Mouse (Mus musculus) left cerebral cortex, adult 2 months (tissue): ENCODE data around the gene Glrp1. TPM values are rescaled to one million over a fixed set of nuclear protein-coding genes. Genes with fewer than 3 reads are reported as not detected.

Experiments
- DNase-seq, 2 experiments: peaks; one replicate each; pipeline ENCODE4 v3.0.0; 2021 to 2022; ENCODE audit warnings: low spot score in 2 of 2, mixed read lengths in 1 of 2; ENCODE audit errors: extremely low spot score in 1 of 2
- H3K27ac ChIP-seq: fragments of 200-600 bp; 2 replicates; pipeline ENCODE4 v1.8.1; 2022
- H3K4me3 ChIP-seq: fragments of 200-600 bp; 2 replicates; pipeline ENCODE4 v1.8.1; 2022
- CTCF ChIP-seq: fragments of 200-600 bp; IDR thresholded peaks from 2 replicates; pipeline ENCODE4 v1.8.1; 2022; ENCODE audit warnings: antibody characterized with exemption, mild to moderate bottlenecking, moderate library complexity
- intact Hi-C: fragments of 180-260 bp; cut with DNase I; formaldehyde crosslinking; loops from one replicate; pipeline ENCODE4 v1.15.1; 2025
- total RNA-seq, 2 experiments: library from RNA; stranded (reverse); gene quantifications; 2 replicates each; pipeline ENCODE4 v1.2.3; 2021

The Glrp1 gene
- total RNA-seq, 2 experiments from 2014 or later = not detected

DNA sequence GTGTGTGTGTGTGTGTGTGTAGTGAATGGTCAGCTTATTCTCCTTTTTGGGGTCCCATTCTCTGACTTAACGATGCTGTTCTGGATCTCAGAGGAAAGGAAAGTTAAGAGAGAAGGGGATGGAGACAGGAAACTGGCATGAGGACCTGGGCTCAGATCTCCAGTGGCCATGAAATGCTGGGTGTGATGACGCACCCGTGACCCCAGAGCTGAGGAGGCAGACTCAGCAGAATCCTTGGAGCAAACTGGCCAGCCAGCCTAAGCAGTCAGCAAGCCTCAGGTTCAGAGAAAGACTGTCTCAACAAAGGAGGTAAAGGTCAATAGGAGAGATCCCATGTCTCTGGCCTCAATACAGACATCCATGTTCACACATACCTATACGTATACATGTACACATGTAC lies 40.1 kb downstream of the Glrp1 start:
- H3K27ac ChIP-seq = no peak overlapping the region
- intact Hi-C loops = no loop called here
- H3K4me3 ChIP-seq = no peak overlapping the region
- no peak for TF ChIP-seq CTCF
- DNase-seq = no peak

- TF ChIP-seq CTCF = no peak
- H3K27ac ChIP-seq = no peak overlapping the region
- no peak overlapping the region for H3K4me3 ChIP-seq
- intact Hi-C loops = no loop called here
- DNase-seq = no peak
Measured at GRCm38 (mm10) chr1:88468335-88468734, 41.5 kb downstream of the Glrp1 start.

GRCm38 (mm10) chr1:88467866-88468265 lies 42.0 kb downstream of the Glrp1 start:
- no peak for DNase-seq
- no peak overlapping the region for H3K27ac ChIP-seq
- TF ChIP-seq CTCF = no peak
- H3K4me3 ChIP-seq = no peak overlapping the region
- intact Hi-C loops = no loop called here

GRCm38 (mm10) chr1:88466325-88467064 lies 43.4 kb downstream of the Glrp1 start:
- DNase-seq = no peak
- Histone ChIP-seq H3K4me3 (no peak overlapping the region), H3K27ac (no peak overlapping the region)
- intact Hi-C loops = no loop called here
- TF ChIP-seq CTCF = no peak

GRCm38 (mm10) chr1:88465722-88466121 lies 44.1 kb downstream of the Glrp1 start:
- TF ChIP-seq CTCF = peak; percentile 55
- H3K4me3 ChIP-seq = no peak overlapping the region
- no peak for DNase-seq
- intact Hi-C loops = loop anchor here (2.0 kb wide), 1 partner anchor 239 kb away; no protein-coding TSS in a partner anchor
- H3K27ac ChIP-seq = no peak overlapping the region

- TF ChIP-seq CTCF = no peak
- no peak overlapping the region for H3K27ac ChIP-seq
- no peak for DNase-seq
- intact Hi-C loops = loop anchor here (2.0 kb wide), 1 partner anchor 240 kb away; no protein-coding TSS in a partner anchor
- no peak overlapping the region for H3K4me3 ChIP-seq
Measured at GRCm38 (mm10) chr1:88464109-88464905, 45.6 kb downstream of the Glrp1 start.

- intact Hi-C loops = no loop called here
- H3K27ac ChIP-seq = no peak overlapping the region
Measured at GRCm38 (mm10) chr1:88463241-88463640, 46.6 kb downstream of the Glrp1 start.

DNA sequence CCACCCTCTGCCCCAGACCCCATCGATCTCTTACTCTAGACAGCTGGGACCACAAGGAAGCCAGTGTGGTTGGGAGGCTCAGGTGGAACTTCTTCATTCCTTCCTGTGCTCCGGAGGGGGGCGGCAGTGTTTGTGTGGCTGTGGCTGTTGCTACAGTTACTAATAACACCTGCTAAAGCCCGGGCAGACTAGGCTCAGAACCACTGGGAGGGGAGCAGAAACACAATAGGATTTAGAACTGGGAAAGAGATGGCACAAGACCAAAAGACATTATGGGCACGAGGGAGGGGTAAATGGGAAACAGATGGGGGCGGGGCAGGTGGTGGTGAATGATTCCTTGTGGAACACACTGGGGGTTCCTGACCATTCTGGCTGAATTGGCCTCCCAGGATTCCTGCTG lies 47.4 kb downstream of the Glrp1 start:
- H3K27ac ChIP-seq = no peak overlapping the region
- TF ChIP-seq CTCF = no peak
- intact Hi-C loops = no loop called here

More at GRCm38 (mm10) chr1:88463241-88463640, 46.6 kb downstream of the Glrp1 start:
- TF ChIP-seq CTCF = no peak
- no peak for DNase-seq
- no peak overlapping the region for H3K4me3 ChIP-seq

DNA sequence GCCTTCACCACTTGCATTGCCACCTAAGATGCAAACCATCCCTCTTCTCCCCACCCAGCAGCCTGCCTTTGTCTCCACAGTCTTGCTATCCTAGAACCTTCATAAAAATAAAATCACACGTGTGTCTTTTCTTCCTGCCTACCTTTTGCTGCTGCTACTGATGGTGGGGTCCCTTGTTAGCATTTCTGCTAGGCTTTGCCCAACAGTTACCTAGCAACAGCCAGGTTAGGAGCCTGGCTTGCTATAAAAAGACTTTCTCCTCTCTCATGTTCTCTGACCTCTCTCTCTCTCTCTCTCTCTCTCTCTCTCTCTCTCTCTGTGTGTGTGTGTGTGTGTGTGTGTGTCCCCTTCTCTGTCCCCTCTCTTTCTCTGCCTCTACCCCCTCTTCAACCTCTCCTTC lies 48.8 kb downstream of the Glrp1 start:
- DNase-seq = no peak
- TF ChIP-seq CTCF = no peak
- intact Hi-C loops = no loop called here
- Histone ChIP-seq H3K27ac (no peak overlapping the region), H3K4me3 (no peak overlapping the region)

More for the DNA sequence above, 47.4 kb downstream of the Glrp1 start:
- DNase-seq = no peak
- H3K4me3 ChIP-seq = no peak overlapping the region

- H3K27ac ChIP-seq = no peak overlapping the region
- intact Hi-C loops = loop anchor here (5.0 kb wide), 1 partner anchor 103 kb away; no protein-coding TSS in a partner anchor
- H3K4me3 ChIP-seq = no peak overlapping the region
- DNase-seq = no peak
- TF ChIP-seq CTCF = no peak
Measured at GRCm38 (mm10) chr1:88459655-88460054, 50.2 kb downstream of the Glrp1 start.

DNA sequence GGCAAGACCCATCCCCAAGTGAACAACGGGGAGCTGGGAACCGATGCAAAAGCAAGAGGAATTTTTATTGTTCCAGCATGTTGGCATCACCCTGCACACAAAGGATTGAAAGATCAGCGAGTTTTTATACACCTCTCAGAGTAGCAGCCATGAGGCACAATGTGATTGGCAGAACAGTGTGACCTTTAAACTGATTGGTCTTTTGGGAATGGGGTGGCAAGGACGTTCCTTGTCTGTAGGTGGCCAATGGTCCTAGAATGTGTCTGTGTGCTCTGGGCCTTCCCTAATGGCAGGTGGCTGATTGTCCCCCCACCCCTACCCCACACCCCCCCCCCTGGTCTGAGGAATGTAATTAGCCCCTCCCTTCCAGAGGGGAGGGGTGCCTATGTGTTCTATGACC lies 50.7 kb downstream of the Glrp1 start:
- intact Hi-C loops = loop anchor here (5.0 kb wide), 1 partner anchor 103 kb away; no protein-coding TSS in a partner anchor
- no peak overlapping the region for H3K4me3 ChIP-seq

GRCm38 (mm10) chr1:88456451-88457072 lies 53.3 kb downstream of the Glrp1 start:
- TF ChIP-seq CTCF = peak; percentile 85
- peak; percentile 67 to 79 for DNase-seq
- Histone ChIP-seq H3K4me3 (no peak overlapping the region), H3K27ac (no peak overlapping the region)
- intact Hi-C loops = loop anchor here (2.0 to 5.0 kb wide), 2 partner anchors 106 to 250 kb away; no protein-coding TSS in a partner anchor

More for the DNA sequence above, 50.7 kb downstream of the Glrp1 start:
- H3K27ac ChIP-seq = no peak overlapping the region
- no peak for TF ChIP-seq CTCF
- DNase-seq = no peak
